Mouse (Mus musculus): Measurements from ENCODE around the gene Cox17.

DNA sequence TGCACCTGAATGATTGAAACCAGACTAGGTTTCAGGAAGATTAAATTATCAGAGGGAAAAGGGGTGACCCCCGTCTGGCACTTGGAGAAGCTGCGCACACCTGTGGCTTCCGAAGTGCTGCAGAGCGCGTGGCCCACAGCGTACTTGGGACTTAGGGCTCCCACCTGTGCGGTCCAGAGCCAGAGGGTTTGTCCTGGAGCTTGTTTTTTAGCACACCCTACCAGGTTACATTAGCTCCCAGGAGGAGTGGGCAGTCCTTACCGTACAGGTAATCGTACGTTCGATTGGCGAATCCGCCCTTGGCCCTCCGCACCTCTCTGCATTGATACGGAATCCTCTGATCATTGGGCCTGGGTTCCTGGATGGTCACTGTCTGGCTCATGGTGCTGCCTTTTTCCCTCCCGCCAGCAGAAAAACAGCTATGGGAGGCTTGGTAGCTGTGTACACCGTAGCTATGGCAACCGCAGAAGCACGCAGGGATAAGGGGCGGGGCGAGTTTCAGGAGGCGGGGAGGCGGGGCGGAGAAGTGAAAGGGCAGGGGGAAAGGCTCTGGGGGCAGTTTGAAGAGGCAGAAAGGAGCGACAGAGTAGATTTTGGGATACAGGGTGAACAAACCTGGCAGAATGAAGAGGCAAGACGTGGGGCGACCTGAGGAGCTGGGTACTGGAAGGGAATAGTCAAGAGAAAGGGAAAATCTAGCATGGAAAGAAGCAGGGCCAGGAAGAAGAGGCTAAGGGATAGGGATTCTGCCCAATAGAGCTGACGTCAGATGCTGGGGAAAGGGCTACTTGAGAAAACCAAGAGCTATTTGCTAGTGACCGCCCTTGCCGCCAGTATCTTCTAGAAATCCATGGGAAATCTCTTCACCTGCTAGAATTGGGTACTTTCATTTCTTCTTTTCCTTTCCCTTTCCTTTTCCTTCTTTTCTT, 5.1 kb upstream of the Cox17 start, which contains the start of gene Maats1:
- TF ChIP-seq CTCF (IDR thresholded peaks at IDR 0.05; ENCODE audit: low read depth) (no peak), EP300 (IDR thresholded peaks at IDR 0.05; ENCODE audit: low read depth) (no peak)

Data from liver, postnatal 0 days (tissue).